Mouse (Mus musculus) myocyte (in vitro differentiated cells): Measurements from ENCODE around the gene Tfpi.

Experiments used
- CEBPB ChIP-seq: IDR thresholded peaks from 2 replicates; pipeline ENCODE4 v1.6.1; 2011; ENCODE audit warnings: mild to moderate bottlenecking, moderate library complexity; ENCODE audit not compliant: poor library complexity, insufficient read depth, severe bottlenecking
- E2F4 ChIP-seq: IDR thresholded peaks from one replicate; pipeline ENCODE4 v1.6.1; 2011; ENCODE audit warnings: mild to moderate bottlenecking, control low read depth, moderate library complexity; ENCODE audit not compliant: insufficient read depth
- MAX ChIP-seq: IDR thresholded peaks from one replicate; pipeline ENCODE4 v1.6.1; 2011; ENCODE audit warnings: low read depth, mild to moderate bottlenecking, control low read depth
- MYOD1 ChIP-seq, 3 experiments: IDR thresholded peaks; one replicate each; pipeline ENCODE4 v1.6.1; 2011; ENCODE audit warnings: control low read depth in 2 of 3, low read depth in 2 of 3, mild to moderate bottlenecking in 2 of 3, moderate library complexity in 1 of 3; ENCODE audit not compliant: insufficient read length in 2 of 3, control insufficient read depth in 1 of 3
- MYOG ChIP-seq, 3 experiments: IDR thresholded peaks; one replicate each; pipeline ENCODE4 v1.6.1; 2011; ENCODE audit warnings: control low read depth in 2 of 3, low read depth in 2 of 3, mild to moderate bottlenecking in 2 of 3; ENCODE audit not compliant: insufficient read length in 2 of 3, control insufficient read depth in 1 of 3, insufficient read depth in 1 of 3
- POLR2A ChIP-seq: IDR thresholded peaks from one replicate; pipeline ENCODE4 v1.6.1; 2011; ENCODE audit warnings: low read depth, mild to moderate bottlenecking, control low read depth, moderate library complexity; ENCODE audit not compliant: insufficient read length
- POLR2AphosphoS2 ChIP-seq: IDR thresholded peaks from one replicate; pipeline ENCODE4 v1.6.1; 2011; ENCODE audit warnings: low read depth, control low read depth; ENCODE audit not compliant: insufficient read length
- SRF ChIP-seq: IDR thresholded peaks from one replicate; pipeline ENCODE4 v1.6.1; 2011; ENCODE audit warnings: low read depth; ENCODE audit not compliant: control insufficient read depth, insufficient read length
- TCF12 ChIP-seq: IDR thresholded peaks from one replicate; pipeline ENCODE4 v1.6.1; 2011; ENCODE audit warnings: mild to moderate bottlenecking, control low read depth; ENCODE audit not compliant: poor library complexity, insufficient read depth, severe bottlenecking
- TCF3 ChIP-seq: IDR thresholded peaks from one replicate; pipeline ENCODE4 v1.6.1; 2011; ENCODE audit warnings: low read depth, control low read depth; ENCODE audit not compliant: insufficient read length
- USF1 ChIP-seq: IDR thresholded peaks from one replicate; pipeline ENCODE4 v1.6.1; 2011; ENCODE audit warnings: low read depth, mild to moderate bottlenecking, control low read depth, moderate library complexity

GRCm38 (mm10) chr2:84495108-84495507 is 18.5 kb upstream of the Tfpi start:
- no peak for TF ChIP-seq POLR2A
- no peak for TF ChIP-seq MAX
- no peak for TF ChIP-seq USF1
- no peak for TF ChIP-seq TCF12
- no peak for TF ChIP-seq E2F4
- TF ChIP-seq CEBPB, result no peak
- no peak for TF ChIP-seq POLR2AphosphoS2
- no peak for TF ChIP-seq MYOG (IDR thresholded peaks at IDR 0.05; ENCODE audit: control insufficient read depth in 1 of 3, insufficient read depth in 1 of 3, insufficient read length in 2 of 3, low read depth in 2 of 3)
- peak in 1 of 3 experiments; percentile 53 for TF ChIP-seq MYOD1 (IDR thresholded peaks at IDR 0.05; ENCODE audit: control insufficient read depth in 1 of 3, insufficient read length in 2 of 3, low read depth in 2 of 3)
- TF ChIP-seq SRF, result no peak
- no peak for TF ChIP-seq TCF3
